Mouse (Mus musculus) retina, postnatal 1 day (tissue): ENCODE measurements around the gene Slc38a2.

Source experiments
- DNase-seq: peaks from one replicate; pipeline ENCODE4 v3.0.0-alpha.2; 2012

The Slc38a2 gene

DNA sequence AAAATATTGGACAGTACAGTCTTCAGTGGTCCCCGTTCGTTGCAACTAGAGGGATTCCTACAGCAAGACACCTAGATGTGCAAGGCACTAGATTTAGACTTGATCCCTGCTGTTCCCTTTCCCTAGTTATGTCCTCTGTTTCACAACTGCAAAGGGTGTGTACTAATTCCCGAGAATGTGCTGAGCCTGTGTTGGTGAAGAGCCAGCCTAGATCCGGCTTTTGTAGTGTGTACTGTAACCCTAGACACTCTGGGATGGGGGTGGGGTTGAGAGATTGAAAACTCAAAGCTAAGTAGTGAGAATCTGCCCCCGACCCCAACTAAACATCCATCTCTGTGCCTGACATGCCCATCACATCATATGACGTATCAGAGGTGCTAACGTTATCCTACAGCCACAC, 18.9 kb upstream of the Slc38a2 start:
- no peak for DNase-seq

GRCm38 (mm10) chr15:96717181-96717580, 17.7 kb upstream of the Slc38a2 start:
- DNase-seq, result no peak

DNA sequence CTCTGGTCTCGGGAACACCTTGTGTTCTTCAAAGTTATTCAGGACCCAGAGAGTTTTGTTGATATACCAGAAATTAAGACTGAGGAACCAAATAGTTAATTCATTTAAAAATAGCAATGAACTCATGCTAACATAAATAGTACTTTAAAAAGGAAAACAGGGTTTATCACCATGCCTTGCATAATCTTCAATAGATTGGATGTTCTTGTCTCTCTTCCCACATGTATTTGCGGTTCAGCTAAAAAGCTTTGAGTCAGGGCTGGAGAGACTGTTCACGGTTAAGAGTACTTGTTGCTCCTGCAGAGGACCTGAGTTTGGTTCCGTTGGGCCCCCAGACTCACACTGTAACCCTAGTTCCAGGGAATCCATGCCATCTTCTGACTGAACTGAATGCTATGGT, 16.8 kb upstream of the Slc38a2 start:
- DNase-seq, result no peak

DNA sequence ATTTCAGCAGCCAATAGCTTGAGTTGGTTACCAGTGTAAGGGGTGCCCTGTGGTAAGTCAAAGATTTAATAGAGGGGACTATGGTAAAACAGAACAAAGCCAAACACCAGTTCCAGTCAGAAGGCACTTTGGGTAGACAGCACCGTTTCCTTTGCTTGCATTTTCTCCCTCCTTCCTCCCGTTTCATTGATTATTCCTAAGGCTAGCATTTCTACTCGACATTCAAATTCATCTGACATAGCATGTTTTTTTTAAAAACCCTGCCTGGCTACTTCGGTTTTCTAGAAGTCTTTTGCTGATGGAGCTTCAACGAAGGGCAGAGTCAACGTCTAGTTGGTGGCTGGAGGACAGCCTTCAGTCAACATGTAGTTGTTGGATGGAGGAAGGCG, 16.2 kb upstream of the Slc38a2 start:
- DNase-seq, result no peak

GRCm38 (mm10) chr15:96715079-96715691, 15.7 kb upstream of the Slc38a2 start:
- no peak for DNase-seq

DNA sequence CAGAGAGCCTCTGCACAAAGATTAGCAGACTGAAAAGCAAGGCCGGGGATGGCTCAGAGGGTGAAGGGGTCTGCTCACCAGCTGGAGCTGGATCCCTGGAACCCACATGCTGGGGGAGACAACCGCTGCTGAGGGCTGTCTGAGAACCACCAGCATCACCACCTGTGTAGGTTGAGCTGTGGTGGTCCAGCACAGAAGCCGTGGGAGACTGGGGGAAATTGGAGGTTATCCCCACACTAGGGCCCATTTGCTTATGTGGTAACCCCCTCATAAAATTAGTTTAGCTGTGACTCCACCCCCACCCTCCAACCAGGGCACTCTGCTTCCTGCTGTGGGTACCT, 15.1 kb upstream of the Slc38a2 start:
- DNase-seq, result no peak

DNA sequence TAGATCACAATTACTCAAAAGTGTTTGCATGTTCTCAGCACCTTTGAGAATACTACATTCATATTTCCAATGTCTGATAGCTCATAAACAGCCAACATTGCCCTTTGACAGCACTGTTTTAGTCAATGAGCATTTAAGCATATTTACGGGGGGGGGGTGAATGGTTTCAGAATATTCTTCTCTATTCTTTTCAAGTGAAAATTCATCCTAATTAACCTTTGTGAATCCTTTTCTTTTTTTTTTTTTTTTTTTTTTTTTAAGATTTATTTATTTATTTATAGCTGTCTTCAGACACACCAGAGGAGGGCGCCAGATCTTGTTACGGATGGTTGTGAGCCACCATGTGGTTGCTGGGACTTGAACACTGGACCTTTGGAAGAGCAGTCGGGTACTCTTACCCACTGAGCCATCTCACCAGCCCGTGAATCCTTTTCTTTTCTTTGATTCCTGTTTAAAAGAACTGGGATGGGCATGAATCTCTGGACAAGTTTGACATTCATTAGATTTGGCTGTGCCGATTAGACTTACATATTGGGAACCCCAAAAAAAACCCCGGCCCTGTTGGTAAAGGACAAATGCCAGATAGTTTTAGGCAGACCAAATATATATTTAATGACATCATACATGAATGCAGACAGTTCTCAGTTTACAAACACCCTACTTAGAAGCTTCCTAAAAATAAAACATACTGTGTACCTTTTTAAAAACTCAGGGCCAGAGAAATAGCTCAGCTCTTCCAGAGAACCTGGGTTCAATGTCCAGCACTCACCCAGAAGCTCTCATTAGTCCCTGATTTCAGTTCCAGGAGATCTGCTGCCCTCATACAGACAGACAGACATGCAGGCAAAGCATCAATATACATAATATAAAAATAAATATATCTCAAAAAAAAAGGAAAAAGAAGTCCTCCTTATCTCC, 14.5 kb upstream of the Slc38a2 start:
- DNase-seq, result no peak

DNA sequence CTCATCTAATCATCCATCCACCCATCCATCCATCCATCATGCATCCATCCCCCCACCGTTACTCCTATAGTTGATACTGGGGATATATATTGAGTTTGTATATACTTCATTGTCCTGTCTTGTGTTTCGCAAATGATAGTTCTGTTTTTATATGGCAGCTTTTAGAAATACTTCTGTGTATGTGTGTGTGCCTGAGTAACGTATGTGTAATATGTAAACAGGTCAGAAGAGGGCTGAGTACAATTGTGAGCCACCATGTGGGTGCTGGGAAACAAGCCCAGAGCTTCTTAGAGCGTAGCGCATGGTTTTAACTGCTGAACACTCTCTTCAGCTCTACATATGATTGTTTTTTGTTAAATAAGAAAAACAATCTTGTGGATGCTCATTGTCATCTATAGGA, 12.8 kb upstream of the Slc38a2 start:
- DNase-seq, result no peak

DNA sequence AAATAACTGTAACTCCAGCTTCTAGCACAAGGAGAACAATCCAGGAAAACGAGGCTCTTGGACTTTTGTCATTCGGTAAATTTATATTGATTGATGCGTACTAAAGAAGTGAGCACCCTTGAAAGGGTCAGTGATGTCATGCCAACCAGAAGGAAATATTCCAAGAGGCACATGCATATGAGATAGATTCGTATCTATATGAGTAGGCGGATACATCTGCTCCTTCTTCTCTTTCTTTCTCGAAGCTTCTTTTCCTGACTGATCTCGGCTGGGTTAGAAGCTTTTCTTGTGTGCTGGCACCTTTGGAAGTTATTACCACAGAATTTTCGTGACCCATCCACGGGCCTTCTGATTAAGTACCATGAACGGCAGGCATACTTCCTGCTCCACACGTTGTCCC, 12.1 kb upstream of the Slc38a2 start:
- DNase-seq, result no peak

DNA sequence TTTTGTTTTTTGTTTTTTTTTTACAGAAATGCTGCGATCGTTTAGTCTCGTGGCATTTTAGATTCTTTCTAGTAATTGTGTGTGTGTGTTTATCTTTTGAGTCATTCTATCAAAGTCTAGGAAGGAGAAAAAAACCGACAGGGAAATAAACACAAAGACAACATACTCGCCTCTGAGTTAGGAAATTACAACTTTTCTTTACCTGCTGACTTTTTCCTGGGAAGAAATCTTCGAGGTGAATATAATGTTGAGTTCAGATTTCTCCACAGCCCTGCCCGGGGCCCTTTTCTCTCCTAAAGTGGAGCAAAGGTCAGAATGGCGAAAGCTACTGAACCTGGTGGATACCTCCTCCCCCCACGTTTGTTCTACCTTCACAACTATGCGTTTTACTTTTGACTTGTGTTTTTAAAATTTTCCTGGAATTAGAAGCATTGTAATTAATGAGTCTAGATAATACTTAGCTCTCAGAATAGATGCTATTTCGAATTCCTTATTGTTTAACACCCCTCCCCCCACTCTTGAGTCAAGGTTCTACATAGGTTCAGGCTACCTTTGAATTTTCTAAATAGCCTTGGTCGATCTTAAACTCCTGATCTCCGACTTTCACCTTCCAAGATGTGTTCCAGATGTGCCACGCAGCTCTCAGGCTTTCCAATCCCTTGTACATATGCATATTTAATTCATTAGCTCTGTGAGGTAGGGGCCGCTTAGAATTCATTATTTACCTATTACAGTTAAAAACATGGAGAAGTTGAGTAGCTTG, 11.0 kb upstream of the Slc38a2 start:
- DNase-seq, result no peak

GRCm38 (mm10) chr15:96709491-96710351, 10.2 kb upstream of the Slc38a2 start:
- peak; percentile 98 for DNase-seq

- no peak for DNase-seq
Observed at GRCm38 (mm10) chr15:96708976-96709490, 9.5 kb upstream of the Slc38a2 start.

DNA sequence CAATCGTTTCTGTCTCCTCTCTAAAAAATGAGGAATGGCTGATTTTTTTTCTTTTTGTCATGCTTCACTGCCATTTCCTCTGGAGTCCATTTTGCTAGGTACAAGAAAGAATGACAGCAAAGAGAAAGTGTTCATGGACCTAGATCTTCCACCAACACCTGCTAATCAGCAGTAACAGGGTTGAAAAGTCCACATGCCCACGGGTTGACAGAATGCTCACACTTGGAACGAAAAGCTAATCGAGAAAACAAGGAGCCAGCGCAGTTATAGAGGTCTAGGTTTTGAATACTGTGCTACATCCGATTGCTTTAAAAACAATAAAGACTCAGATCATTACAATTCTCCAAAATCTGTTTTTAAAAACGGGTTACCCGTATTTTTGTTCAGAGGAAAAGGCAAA, 8.9 kb upstream of the Slc38a2 start:
- DNase-seq, result no peak

- DNase-seq, result no peak
Observed at GRCm38 (mm10) chr15:96707936-96708335, 8.4 kb upstream of the Slc38a2 start.

- DNase-seq, result no peak
Observed at GRCm38 (mm10) chr15:96702466-96703031, 3.0 kb upstream of the Slc38a2 start.

DNA sequence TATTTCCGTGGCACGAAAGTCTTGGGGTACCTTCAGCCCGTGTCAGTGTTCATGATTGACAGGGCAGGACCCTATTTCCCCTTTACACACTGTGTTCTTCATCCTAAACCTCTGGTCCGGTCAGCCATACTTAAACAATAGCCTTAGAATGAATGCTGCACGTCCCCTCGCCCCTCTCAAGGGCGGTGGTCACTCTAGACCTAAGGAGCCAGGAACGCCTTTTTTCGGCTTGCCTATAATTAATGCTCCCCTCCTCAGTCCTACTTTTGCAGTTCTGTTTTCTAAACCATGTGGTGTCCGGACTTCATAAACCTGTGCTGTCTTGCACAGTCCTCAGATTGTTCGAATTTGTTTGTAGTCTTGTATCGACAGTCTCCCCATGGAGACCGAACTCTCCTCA, 1.2 kb upstream of the Slc38a2 start:
- no peak for DNase-seq

DNA sequence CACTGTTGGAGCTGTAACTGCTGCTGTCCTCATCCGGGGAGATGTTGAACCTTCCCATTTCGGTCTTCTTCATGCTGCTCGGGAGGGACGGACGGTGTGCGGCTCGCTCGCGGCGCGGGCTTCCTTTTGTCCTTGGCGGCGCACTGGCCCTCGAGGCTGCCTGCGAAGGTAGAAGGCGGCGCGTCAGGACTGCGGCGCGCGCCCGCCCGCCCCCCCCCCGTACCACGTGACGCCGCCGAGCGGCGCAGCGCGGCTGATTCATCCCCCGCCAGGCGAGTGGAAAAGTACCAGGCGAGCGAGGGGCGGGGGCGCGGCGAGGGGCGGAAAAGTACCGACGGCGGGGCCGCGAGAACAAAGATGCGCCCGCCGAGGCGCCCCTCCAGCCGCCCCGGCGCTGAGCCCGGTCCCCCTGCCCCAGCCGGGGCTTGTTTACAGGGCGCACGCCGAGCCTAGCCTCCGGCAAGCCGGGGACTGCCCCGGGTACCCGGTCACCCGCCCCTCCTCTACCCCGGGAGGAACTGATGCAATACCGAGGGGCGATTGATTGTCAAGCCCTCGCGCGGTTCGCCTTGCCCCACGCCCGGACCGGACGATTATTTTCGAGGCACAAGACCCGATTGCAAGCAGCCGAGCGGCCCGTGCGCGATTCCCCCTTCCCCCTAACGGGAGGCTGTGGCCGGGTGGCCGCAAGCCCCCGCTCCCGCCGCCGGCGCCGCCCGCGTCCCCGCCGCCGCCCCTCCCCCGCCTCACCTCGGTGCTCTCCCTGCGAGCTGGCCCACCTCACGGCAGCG, 677 bp downstream of the Slc38a2 start:
- peak; percentile 91 for DNase-seq

GRCm38 (mm10) chr15:96697901-96698657, 1.5 kb downstream of the Slc38a2 start:
- DNase-seq, result no peak

DNA sequence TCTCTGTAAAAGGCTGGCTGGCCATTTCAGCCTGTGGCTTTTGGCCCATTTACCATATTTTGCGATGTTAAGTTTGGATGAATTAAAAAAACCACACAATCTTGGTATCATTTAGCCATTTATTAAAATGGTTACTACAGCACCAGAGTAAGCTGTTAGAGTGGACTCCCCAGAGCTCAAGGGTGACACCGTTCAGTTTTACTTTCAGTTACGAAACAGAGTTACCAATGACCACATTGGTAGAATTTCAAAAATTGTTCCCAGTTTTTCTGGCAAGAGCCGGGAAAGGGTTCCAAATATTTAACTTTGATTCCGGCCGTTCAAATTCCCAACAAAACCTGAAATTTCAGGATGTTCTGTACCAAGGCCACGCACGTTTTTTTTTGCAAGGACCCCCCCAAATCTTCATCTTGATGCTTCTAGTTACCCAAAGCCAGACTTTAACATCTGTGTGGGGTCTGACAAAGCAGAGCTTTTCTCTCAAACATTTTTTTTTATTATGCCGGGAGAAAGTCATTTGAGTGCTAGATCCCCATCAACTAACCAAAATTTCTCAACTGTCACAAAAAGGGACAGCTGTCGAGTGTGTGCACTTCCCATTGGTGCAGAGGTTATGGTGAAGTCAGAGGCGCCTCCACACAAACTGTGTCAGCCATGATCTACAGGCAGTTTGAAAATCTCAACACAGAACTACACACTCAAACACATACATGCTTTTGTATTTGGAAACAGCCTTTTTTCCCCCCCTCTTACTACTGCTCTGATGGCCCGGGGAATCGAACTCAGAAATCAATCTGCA, 2.8 kb downstream of the Slc38a2 start:
- DNase-seq, result no peak
